Mouse (Mus musculus): ENCODE data around the gene Pla2g4a. TPM values are rescaled to one million over a fixed set of nuclear protein-coding genes. Genes with fewer than 3 reads are reported as not detected.

The Pla2g4a gene
- total RNA-seq (2021): 1 to 10 TPM; 4.5 to 5.9 TPM
- long read RNA-seq, experiment 1, partial matches to known transcripts: 0 of 4 reads
- long read RNA-seq, experiment 1, other reads (novel, unspliced or antisense): 0 of 4 reads
- long read RNA-seq, experiment 2: 0 reads

DNA sequence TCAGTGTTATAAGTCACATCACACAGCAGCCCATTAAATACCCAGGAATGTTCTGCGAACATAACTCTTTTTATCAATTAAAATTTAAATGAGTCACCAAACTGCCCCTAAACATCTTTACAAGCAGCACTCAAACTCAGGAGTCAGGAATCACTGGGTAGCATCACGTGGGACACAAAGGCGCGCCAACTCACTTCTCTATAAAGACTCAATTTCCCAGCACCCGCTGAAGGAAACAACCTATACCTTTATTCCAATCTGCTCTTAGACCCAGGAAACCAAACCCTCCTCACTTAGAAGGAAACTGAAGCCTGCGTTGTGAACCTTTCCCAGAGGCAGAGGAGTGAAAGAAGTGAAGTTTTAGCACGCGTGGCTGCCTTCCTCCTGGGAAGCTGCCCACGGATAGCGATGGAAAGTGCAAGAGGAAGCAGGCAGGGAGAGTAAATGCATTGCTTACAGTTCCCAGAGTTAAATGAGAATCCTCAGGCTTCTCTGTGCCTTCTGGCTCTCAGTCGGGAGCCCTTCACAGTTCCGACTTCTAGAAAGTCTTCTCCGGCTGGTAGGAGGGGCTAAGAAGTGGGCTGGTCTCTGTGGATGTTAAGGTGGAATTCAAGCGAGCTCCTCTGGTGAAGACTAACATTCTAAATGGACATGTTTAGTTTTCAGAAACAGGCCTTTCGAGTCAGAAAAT is at the start of gene Pla2g4a:
Pla2g4a (minus strand) TSS at position 557 of the 691 bp plus-strand sequence.
- peak; percentile 48 for DNase-seq

DNA sequence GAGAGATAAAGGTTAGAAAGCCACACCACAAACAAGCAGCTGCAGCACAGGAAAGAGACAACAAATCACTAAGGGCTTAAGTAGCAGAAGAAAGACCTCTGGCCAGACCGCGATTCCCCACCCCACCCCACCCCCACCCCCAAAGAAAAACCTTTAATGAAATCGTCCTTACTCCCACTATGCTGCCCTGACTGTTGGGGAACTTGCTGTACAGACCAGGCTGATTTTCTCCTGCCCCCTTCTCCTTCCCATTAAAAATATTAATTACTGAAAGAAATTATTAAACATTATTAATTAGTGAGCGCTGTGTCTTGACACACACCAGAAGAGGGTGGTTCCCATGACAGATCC is 49.5 kb upstream of the Pla2g4a start:
- DNase-seq: no peak

- DNase-seq: no peak
Observed at GRCm38 (mm10) chr1:150009968-150010628, 49.0 kb upstream of the Pla2g4a start.

- DNase-seq: no peak
Observed at GRCm38 (mm10) chr1:150009134-150009533, 48.0 kb upstream of the Pla2g4a start.

GRCm38 (mm10) chr1:149975626-149976025 is 14.5 kb upstream of the Pla2g4a start:
- no peak for DNase-seq

GRCm38 (mm10) chr1:149965826-149966225 is 4.7 kb upstream of the Pla2g4a start:
- DNase-seq: no peak

DNA sequence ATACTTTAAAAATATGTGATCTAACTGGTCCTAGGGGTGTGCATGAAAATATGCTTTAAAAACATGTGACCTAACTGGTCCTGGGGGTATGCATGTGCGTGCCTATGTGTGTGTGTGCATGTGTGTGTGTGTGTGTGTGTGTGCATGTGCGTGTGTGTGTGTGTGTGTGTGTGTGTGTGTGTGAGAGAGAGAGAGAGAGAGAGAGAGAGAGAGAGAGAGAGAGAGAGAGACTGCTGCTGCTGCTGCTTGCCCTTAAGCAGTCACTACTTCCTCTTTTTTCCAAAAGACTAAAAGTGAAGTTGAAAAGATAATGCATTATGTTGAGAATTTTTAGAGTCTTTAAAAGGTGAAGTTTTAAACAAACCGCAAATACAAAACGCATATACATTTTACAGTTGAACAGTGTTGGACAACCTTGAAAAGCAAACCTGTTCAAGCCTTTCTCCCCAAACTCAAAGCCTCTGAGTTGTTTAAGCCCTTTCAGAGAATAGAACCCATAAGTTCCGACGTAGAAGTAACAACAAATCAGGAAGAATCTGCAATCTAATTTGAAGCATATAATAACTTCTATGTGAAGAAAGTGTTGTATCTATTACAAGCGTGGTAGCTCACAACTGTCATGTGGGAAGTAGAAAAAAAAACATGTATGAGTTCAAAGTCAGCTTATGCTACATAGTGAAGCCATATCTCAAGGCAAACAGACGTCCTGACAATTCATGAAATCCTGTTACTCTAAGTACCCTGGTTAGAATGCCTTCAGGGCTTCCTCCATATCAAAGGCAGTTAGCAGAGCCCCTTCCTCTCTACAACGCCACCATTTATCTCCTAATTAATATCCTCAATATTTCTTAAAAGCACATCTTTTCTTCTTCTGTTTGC is 574 bp upstream of the Pla2g4a start:
- no peak for DNase-seq

GRCm38 (mm10) chr1:149960251-149960650 is 839 bp downstream of the Pla2g4a start:
- no peak for DNase-seq

GRCm38 (mm10) chr1:149959069-149959468 is 2.0 kb downstream of the Pla2g4a start:
- no peak for DNase-seq

- no peak for DNase-seq
Observed at GRCm38 (mm10) chr1:149955482-149955881, 5.6 kb downstream of the Pla2g4a start.

GRCm38 (mm10) chr1:149954026-149954425 is 7.1 kb downstream of the Pla2g4a start:
- no peak for DNase-seq

- no peak for DNase-seq
Observed at GRCm38 (mm10) chr1:149952050-149952449, 9.0 kb downstream of the Pla2g4a start.

- no peak for DNase-seq
Observed at GRCm38 (mm10) chr1:149950656-149951055, 10.4 kb downstream of the Pla2g4a start.

DNA sequence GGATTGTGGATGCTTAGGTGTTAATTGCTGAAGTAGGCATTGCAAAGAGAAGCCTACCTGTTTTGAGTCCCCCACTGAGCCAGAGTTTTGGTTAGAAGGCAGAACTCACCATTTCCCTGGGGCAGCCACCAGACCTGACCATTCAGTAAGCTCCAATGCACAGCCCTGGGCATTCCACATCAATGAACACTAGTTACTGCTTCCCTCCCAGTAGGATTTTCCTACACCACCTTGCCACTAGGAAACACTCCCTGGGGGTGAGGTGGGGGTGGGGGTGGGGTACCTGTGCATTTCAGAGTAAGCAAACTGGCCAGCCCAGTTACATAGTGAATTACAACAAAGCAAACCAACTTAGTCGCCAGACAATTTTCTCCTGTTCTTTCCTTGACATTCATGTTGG is 10.8 kb downstream of the Pla2g4a start:
- no peak for DNase-seq

GRCm38 (mm10) chr1:149949334-149949733 is 11.8 kb downstream of the Pla2g4a start:
- no peak for DNase-seq

- no peak for DNase-seq
Observed at GRCm38 (mm10) chr1:149948066-149948825, 12.8 kb downstream of the Pla2g4a start.

- no peak for DNase-seq
Observed at GRCm38 (mm10) chr1:149946993-149947392, 14.1 kb downstream of the Pla2g4a start.

DNA sequence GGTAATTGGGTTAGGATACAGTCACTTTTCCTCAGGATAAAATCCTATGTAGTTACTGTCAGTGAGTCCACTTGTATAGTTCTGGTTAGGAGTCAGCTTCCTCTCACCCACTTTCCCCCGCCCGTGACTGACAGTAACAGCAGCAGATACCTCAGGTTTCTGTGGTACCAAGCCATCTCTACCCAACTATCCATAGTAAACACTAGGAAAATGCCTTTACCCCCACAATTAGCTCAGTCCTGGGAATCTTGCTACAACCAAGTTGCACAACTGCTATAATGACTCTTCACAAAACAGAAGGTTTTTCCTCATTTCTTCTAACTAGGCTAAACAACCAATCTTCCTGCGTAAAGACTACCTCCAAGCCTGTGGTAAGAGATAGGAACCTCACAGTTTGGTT is 14.7 kb downstream of the Pla2g4a start:
- no peak for DNase-seq

DNA sequence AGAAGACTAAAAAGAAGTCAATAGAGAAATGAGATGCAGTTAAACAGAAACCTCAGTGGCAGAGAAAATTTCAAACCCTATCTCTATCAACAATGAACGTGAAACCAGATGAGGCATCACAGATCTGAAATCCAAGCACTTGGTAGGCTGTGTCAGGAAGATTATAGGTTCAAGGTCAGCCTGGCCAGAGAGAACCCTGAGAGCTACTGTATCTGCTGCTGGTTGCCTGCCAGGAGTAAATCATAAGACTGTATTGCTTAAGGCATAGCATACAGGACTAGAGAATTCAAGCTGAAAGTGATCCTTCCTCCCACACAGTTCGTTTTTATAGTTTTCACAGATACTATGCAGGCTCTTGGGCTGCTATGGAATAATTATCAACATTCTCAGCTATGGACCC is 17.5 kb downstream of the Pla2g4a start:
- no peak for DNase-seq

DNA sequence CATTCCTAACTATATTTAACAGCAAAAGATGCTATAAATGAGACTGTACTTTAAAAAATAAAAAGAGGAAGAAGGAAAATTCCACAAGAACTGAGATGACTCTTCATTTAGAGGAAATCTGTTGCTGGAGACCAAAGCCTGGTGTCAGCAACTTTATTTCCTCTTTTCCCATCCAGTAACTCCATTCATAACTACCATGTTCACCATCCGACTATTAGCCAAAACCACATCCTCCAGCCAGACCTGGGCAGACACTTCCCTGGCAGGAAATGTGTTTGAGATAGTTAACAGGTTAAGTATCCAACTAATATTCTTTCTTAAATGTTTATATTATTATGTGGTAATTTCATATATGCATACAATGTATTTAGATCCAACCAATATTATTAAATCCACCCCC is 20.8 kb downstream of the Pla2g4a start:
- DNase-seq: no peak

GRCm38 (mm10) chr1:149939261-149940032 is 21.6 kb downstream of the Pla2g4a start:
- no peak for DNase-seq
